Mouse (Mus musculus) frontal cortex, postnatal 10 days (tissue): ENCODE measurements at regions not wholly inside any gene's neighbourhood (a gene's known extent, or its start where the extent isn't known, plus 50 kb on each side); places are given as distances from the start of the nearest gene placed in this dataset.

Experiments
- DNase-seq, 2 experiments: peaks; one replicate each; pipeline ENCODE4 v3.0.0; 2022; ENCODE audit warnings: low spot score in 2 of 2, mixed read lengths in 1 of 2

DNA sequence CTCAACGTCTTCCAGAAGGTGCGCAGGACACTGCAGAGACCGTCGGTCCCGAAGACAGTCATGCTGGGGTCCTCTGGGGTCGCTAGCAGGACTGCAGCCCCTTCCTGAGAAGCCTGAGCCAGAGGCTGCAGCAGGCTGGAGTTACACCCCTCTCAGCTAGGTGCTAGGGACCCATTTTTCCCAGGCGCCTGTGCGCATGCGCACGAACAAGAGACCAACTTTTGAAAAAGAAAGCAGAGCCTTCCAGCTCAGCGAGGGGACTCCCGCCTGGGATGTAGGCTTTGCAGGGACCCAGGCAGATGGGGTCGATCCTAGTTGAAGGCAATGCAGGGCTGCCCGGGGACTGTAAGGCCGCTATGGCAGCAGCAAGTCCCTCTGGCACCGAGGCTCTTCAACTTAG is 104.7 kb upstream of the Atg7 start:
- DNase-seq: peak in 1 of 2 experiments; percentile 18

DNA sequence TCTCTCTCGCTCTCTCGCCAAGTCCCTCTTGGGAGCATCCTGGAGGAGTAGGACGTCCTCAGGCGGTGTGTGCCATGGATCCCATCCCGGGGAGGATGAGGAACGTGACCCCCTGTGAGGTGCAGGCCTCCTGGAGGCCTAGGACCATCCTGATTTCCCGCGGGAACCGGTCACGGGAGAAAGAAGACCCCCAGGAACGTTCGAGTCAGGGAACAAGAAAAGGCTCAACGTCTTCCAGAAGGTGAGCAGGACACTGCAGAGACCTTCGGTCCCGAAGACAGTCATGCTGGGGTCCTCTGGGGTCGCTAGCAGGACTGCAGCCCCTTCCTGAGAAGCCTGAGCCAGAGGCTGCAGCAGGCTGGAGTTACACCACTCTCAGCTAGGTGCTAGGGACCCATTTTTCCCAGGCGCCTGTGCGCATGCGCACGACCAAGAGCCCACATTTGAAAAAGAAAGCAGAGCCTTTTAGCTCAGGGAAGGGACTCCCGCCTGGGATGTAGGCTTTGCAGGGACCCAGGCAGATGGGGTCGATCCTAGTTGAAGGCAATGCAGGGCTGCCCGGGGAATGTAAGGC is 92.7 kb upstream of the Atg7 start:
- DNase-seq: peak; percentile 12 to 40

DNA sequence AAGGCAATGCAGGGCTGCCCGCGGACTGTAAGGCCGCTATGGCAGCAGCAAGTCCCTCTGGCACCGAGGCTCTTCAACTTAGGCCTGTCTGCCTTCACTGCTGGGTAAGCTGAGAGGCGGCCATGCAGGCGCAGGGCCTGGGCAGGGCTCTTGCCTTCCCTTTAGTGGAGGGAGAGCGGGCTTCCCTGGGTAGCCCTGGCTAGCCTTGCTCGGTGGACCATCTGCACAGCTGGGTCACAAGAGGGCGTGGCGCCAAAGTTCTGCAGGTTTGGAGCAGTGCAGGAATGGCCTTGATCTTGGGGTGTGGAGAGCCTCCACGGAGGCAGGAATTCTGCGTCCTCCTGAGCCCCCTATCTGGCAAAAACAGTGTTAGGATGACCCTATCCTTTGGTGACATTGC is 89.8 kb upstream of the Atg7 start:
- peak in 1 of 2 experiments; percentile 20 for DNase-seq

DNA sequence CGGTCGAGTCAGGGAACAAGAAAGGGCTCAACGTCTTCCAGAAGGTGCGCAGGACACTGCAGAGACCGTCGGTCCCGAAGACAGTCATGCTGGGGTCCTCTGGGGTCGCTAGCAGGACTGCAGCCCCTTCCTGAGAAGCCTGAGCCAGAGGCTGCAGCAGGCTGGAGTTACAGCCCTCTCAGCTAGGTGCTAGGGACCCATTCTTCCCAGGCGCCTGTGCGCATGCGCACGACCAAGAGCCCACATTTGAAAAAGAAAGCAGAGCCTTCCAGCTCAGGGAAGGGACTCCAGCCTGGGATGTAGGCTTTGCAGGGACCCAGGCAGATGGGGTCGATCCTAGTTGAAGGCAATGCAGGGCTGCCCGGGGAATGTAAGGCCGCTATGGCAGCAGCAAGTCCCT is 87.7 kb upstream of the Atg7 start:
- DNase-seq: peak in 1 of 2 experiments; percentile 22

DNA sequence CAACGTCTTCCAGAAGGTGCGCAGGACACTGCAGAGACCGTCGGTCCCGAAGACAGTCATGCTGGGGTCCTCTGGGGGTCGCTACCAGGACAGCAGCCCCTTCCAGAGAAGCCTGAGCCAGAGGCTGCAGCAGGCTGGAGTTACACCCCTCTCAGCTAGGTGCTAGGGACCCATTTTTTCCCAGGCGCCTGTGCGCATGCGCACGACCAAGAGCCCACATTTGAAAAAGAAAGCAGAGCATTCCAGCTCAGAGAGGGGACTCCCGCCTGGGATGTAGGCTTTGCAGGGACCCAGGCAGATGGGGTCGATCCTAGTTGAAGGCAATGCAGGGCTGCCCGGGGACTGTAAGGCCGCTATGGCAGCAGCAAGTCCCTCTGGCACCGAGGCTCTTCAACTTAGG is 65.6 kb upstream of the Atg7 start:
- peak; percentile 23 to 64 for DNase-seq
